Mouse (Mus musculus) megakaryocyte progenitor cell, adult 5-6 weeks (primary cell): ENCODE results near the gene Btbd35f5. TPM values are rescaled to one million over a fixed set of nuclear protein-coding genes. Genes with fewer than 3 reads are reported as not detected.
"Not testable (repeated sequence)": the region's sequence is repeated elsewhere in the genome, so short reads cannot be mapped to it uniquely, and the experiment has no call there.

ENCODE experiments used
- ATAC-seq: replicated peaks from 2 replicates; pipeline ENCODE4 v1.8.0; 2016; ENCODE audit warnings: mild to moderate bottlenecking, moderate TSS enrichment, inconsistent platforms; ENCODE audit not compliant: poor library complexity
- total RNA-seq, 2 experiments: library from RNA; stranded (forward) in 1 of 2; stranded (reverse) in 1 of 2; fragments of 157-497, 149-512 nt in 1 of 2; fragments of 200-1000 nt in 1 of 2; gene quantifications; 2 replicates each; pipeline versions ENCODE4 v1.2.3 to v1.2.4; 2015 to 2017

Btbd35f5 gene
- total RNA-seq (2015) (not detected in 2 replicates), total RNA-seq (2017) (not detected in 2 replicates)

DNA sequence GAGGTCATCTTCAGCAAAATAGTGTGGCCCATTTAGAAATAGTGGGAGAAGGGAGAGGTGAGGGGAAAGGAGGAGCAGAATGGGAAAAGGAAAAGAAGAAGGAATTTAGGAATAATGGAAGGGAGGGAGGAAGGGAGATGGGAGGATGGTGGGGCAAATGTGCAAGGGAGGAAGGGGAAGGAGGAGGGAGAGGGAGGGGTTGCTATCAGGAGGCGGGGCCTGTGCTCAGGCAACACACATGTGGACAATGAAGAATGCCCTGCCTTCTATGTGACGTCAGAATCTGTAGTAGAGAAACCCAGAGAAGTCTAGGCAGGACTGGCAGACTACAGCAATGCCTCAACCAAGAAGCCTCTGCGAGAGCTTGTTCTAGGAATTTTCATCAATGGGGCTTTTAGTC lies at the start of gene Btbd35f5:
Gene Btbd35f5, plus strand, starts transcription at position 301 of the 400 bp plus-strand sequence.
- not testable (repeated sequence) for ATAC-seq

DNA sequence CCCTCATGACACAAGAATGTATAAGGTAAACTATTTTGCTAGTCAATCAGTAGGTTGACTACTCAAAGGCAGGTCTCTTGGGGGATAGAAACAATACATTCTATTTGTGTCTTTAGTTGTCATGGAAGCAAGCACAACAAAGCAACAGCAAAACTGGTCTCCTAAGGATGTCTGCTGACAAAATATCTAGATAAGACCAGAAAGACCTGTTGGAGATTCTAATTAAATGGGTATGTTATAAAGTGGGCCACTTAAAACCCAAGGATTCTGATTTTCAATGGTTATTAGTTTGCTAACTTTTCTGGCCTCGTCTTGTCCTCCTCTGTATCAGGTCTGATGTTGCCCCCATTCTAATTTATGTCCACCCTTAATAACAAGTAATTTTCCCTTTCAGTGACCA lies 32.2 kb upstream of the Btbd35f5 start, which contains the start of gene Gm21789:
Gene Gm21789, plus strand, starts transcription at position 301 of the 400 bp plus-strand sequence.
- ATAC-seq, result not testable (repeated sequence)

Other genes with a start within 250 kb of the Btbd35f5 start
- not detected in 2 replicates for gene Btbd35f21, start 247.8 kb upstream of the Btbd35f5 start, total RNA-seq (2015)
- gene Btbd35f21, start 247.8 kb upstream of the Btbd35f5 start, total RNA-seq (2017), result not detected in 2 replicates
- not detected in 2 replicates for gene Btbd35f30, start 79.3 kb upstream of the Btbd35f5 start, total RNA-seq (2015)
- not detected in 2 replicates for gene Btbd35f30, start 79.3 kb upstream of the Btbd35f5 start, total RNA-seq (2017)
- not detected in 2 replicates for gene Gm21789, start 32.1 kb upstream of the Btbd35f5 start, total RNA-seq (2015)
- gene Gm21789, start 32.1 kb upstream of the Btbd35f5 start, total RNA-seq (2017), result not detected in 2 replicates